Mouse (Mus musculus) small intestine, adult 10 weeks (tissue): Measurements from ENCODE around the gene Hfe. TPM values are rescaled to one million over a fixed set of nuclear protein-coding genes. Genes with fewer than 3 reads are reported as not detected.

Experiments used
- polyA plus RNA-seq: library from polyadenylated mRNA; stranded (reverse); fragments of 350-450 nt; fragmentation: Illumina TruSeq; extraction: RNeasy Lipid Tissue Mini Kit (QIAGEN cat#74804); gene quantifications from one replicate; pipeline ENCODE4 v1.2.3, GENCODE M21; 2014; ENCODE audit warnings: low replicate concordance

The Hfe gene
- polyA plus RNA-seq = 13.5 TPM

DNA sequence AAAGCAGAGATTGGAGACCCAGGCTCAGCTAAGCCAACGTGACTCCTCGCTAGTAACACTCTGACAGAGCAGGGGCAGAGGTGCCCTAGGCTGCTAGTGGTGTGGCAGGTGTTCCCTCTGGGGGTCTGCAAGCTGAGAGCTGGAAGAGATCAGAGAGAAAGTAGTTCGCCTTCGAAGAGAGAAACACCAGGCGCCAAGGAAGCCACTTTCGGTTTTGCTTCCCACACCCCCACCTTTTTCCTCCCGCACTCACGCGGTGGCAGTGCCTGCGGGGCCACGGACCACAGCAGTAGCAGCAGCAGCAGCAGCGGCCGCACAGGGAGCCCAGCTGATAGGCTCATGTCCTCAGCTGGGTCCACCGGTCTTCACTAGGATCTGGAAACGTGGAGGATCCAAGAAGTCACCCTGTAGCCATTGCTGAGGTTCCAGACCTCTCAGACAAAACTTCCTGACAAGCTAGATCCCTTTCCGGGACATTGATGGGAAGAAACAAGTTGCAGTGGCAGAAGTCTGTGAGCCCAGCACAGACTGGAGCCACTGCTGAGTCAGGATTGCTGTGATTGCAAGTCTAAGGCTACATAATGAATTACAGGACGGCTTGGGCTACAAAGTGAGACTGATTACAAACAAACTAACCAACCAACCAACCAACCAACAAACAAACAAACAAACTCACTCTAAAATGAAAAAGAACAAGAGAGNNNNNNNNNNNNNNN, at the start of gene Hfe:
Gene Hfe, minus strand, starts transcription at position 481 of the 716 bp plus-strand sequence.

DNA sequence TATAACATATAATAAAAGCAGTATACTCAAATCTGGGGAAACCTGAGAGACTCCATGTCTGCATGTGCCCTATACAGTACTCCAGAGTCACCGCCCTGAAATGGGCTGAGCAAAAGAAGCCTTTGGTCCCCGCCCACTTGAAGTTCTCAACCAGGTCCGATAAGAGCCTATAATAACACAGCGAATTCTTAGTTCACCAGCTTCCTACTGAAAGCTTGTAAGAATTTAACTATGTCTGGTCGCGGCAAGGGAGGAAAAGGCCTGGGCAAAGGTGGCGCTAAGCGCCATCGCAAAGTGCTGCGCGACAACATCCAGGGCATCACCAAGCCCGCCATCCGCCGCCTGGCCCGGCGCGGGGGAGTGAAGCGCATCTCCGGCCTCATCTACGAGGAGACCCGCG, 46.1 kb upstream of the Hfe start, which contains the start of gene Hist1h4b:
Gene Hist1h4b, plus strand, starts transcription at position 224 of the 400 bp plus-strand sequence.

DNA sequence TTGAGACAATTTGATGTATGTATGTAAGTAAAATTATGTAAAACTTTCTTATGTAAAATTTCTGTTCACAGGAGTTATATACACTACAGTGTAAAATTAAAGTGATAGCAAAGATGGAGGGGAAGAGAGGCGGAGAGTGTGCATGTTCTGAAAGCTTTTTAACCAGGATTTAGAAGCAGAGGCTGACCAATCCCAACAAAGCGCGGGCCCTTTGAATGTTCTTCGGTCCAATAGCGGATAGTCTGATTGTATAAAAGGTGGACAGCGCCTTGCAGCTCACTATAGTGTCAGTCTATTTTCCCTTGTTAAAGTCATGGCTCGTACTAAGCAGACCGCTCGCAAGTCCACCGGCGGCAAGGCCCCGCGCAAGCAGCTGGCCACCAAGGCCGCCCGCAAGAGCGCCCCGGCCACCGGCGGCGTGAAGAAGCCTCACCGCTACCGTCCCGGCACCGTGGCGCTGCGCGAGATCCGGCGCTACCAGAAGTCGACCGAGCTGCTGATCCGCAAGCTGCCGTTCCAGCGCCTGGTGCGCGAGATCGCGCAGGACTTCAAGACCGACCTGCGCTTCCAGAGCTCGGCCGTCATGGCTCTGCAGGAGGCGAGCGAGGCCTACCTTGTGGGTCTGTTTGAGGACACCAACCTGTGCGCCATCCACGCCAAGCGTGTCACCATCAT, 41.5 kb upstream of the Hfe start, which contains the start of gene Hist1h3b:
Gene Hist1h3b, plus strand, starts transcription at position 201 of the 675 bp plus-strand sequence.

DNA sequence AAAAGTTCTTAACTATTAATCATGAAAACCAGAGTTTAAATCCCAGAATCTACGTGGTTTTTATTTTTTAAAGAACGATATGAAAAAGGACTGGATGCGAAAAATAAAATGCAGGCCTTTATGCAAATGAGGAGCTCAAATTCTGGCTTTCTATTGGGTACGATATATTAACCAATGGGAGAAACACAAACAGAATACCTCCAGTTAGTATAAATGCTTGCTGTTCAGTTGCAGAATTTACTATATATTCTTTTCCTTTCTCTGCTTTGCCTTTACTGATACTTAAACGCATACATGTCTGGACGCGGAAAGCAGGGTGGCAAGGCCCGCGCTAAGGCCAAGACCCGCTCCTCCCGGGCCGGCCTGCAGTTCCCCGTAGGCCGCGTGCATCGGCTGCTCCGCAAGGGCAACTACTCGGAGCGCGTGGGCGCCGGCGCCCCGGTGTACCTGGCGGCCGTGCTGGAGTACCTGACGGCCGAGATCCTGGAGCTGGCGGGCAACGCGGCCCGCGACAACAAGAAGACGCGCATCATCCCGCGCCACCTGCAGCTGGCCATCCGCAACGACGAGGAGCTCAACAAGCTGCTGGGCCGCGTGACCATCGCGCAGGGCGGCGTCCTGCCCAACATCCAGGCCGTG, 40.3 kb upstream of the Hfe start, which contains the start of gene Hist1h2ab:
Gene Hist1h2ab, plus strand, starts transcription at position 288 of the 639 bp plus-strand sequence.

DNA sequence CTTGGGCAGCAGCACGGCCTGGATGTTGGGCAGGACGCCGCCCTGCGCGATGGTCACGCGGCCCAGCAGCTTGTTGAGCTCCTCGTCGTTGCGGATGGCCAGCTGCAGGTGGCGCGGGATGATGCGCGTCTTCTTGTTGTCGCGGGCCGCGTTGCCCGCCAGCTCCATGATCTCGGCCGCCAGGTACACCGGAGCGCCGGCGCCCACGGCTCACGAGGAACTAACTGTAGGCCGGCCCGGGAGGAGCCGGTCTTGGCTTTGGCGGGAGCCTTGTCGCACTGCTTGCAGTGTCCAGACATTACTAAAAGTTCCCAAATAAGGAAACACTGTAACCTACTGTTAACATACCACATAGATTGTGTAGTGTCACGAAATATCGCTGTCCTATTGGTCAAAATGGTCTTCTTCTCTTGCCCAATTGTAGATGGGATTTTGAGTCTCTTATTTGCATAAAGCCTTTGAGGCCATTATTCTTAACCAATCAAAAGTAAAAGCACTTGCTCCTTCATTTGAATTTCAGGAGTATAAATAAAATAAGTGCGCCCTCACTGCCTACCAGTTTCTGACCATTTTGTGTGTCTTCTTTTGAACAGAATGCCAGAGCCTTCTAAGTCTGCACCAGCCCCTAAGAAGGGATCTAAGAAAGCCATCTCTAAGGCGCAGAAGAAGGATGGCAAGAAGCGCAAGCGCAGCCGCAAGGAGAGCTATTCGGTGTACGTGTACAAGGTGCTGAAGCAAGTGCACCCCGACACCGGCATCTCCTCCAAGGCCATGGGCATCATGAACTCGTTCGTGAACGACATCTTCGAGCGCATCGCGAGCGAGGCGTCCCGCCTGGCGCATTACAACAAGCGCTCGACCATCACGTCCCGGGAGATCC, 35.8 kb upstream of the Hfe start, which contains the start of gene Hist1h2bb:
Gene Hist1h2bb, plus strand, starts transcription at position 534 of the 880 bp plus-strand sequence.

DNA sequence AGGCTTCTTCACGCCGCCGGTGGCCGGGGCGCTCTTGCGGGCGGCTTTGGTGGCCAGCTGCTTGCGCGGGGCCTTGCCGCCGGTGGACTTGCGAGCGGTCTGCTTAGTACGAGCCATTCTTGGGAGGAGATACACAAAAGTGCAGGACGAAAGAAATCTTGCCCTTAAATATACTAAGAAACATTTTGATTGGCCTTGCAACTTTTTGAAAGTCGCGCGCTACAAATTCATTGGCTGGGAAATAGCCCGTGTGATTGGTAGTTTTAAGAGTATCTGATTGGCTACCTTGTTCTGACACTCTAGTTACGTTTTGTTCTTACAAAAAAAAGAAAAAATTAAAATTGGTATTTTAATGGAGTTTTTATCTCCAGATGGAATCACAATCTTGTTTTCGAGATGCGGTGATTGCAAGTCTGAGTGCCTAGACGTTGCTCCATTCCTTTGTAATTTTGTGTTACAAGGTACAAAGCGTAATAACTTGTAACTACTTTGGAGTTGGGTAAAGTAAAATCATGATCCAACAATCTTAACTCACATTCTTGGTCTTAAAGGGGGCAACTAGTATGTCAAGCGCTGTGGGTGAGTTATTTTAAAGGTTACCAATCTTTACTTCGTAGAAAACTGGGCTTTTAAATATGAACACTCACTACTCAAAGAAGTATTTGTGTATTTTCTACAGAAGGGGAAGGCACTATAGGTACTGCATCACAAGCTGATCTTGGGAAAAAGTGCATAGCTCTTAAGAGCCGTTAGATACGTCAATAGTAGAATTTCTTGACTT, 34.9 kb upstream of the Hfe start, which contains the start of gene Hist1h3c:
Gene Hist1h3c, minus strand, starts transcription at position 222 of the 781 bp plus-strand sequence.

DNA sequence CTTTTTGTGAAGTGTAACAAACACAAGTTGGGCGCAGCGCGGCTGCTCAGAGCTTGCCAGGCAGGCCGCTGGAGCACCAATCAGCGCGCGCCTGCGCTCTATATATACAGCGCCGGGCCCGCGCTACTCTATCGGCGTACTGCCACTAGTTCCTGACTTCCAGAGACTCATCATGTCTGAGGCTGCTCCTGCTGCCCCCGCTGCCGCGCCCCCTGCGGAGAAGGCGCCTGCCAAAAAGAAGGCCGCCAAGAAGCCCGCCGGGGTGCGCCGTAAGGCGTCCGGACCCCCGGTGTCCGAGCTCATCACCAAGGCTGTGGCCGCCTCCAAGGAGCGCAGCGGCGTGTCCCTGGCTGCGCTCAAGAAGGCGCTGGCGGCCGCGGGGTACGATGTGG, 28.0 kb upstream of the Hfe start, which contains the start of gene Hist1h1c:
Gene Hist1h1c, plus strand, starts transcription at position 132 of the 392 bp plus-strand sequence.

DNA sequence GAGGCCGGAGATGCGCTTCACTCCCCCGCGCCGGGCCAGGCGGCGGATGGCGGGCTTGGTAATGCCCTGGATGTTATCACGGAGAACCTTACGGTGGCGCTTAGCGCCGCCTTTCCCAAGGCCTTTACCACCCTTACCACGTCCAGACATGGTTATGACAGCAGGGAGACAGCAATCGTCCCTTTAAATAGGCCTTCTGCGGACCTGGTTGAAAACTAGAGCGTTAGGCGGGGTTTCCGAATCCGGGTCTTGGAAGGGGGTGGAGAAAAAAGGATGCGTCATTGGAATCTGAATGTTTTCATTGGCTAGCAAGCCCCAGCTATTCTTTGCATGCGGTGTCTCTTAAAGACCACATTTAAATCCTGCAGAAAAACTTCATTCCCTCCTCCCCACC, 12.4 kb downstream of the Hfe start, which contains the start of gene Hist1h4c:
Gene Hist1h4c, minus strand, starts transcription at position 155 of the 394 bp plus-strand sequence.

DNA sequence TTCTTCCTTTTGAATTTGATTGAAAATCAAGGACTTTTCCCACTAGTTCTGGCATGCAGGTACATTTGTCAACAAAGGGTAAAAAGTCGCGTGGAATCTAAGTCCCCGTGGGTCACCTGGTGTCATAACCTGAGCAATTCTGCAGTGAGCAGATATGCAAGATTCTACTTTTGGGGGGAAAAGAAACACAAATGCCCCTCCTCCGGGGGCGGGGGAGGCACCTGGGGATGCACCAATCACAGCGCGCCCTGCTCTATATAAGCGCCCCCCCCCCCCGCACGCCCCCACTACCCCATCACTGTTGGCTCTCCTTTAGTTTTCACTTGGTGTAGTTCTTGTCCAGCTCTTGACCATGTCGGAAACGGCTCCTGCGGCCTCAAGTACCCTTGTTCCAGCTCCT, 15.1 kb downstream of the Hfe start, which contains the start of gene Hist1h1t:
Gene Hist1h1t, plus strand, starts transcription at position 301 of the 400 bp plus-strand sequence.

DNA sequence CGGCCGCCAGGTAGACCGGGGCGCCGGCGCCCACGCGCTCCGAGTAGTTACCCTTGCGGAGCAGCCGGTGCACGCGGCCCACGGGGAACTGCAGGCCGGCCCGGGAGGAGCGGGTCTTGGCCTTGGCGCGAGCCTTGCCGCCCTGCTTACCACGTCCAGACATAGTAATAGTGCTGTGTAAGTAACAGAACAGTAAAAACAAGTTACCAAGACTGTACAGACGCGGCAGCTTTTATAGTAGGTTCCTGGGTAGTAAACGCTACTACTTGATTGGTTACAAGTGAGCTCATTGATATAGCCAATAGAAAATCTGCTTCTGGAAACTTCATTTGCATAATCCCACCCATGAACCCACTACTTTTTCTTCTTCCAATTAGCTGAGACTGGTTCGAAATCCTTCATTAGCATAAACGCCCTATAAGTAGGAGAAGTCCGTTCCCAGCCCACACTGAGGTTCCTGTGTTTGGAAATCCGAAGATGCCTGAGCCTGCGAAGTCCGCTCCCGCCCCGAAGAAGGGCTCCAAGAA, 26.8 kb downstream of the Hfe start, which contains the start of the genes Hist1h2ac and Hist1h2bc:
Gene Hist1h2ac, minus strand, starts transcription at position 194 of the 527 bp plus-strand sequence.
Gene Hist1h2bc, plus strand, starts transcription at position 445 of the 527 bp plus-strand sequence.

Other genes starting within 250 kb of the Hfe start
- gene Btn1a1, start 245.0 kb downstream of the Hfe start, polyA plus RNA-seq = not detected
- gene Btn2a2, start 222.0 kb downstream of the Hfe start, polyA plus RNA-seq = not detected
- not detected for gene Hist1h4h, start 179.8 kb downstream of the Hfe start, polyA plus RNA-seq
- not detected for gene Hist1h2af, start 176.9 kb downstream of the Hfe start, polyA plus RNA-seq
- not detected for gene Hist1h3g, start 175.4 kb downstream of the Hfe start, polyA plus RNA-seq
- gene Hist1h2bh, start 167.5 kb downstream of the Hfe start, polyA plus RNA-seq = 0.59 TPM
- not detected for gene Hist1h3f, start 166.8 kb downstream of the Hfe start, polyA plus RNA-seq
- gene Hist1h4f, start 159.2 kb downstream of the Hfe start, polyA plus RNA-seq = not detected
- 0.52 TPM for gene Hist1h1d, start 157.6 kb downstream of the Hfe start, polyA plus RNA-seq
- gene Hist1h3e, start 148.5 kb downstream of the Hfe start, polyA plus RNA-seq = 0.56 TPM
- 0.97 TPM for gene Hist1h2ae, start 139.6 kb downstream of the Hfe start, polyA plus RNA-seq
- 0.85 TPM for gene Hist1h2bg, start 139.5 kb downstream of the Hfe start, polyA plus RNA-seq
- not detected for gene Hist1h2bf, start 136.7 kb downstream of the Hfe start, polyA plus RNA-seq
- not detected for gene Hist1h2ad, start 136.5 kb downstream of the Hfe start, polyA plus RNA-seq
- gene Hist1h3d, start 135.1 kb downstream of the Hfe start, polyA plus RNA-seq = 1.4 TPM
- 0.67 TPM for gene Hist1h4d, start 129.3 kb downstream of the Hfe start, polyA plus RNA-seq
- gene Hist1h2be, start 89.7 kb downstream of the Hfe start, polyA plus RNA-seq = 2.2 TPM
- gene Hist1h1e, start 88.3 kb downstream of the Hfe start, polyA plus RNA-seq = 0.30 TPM
- 1.2 TPM for gene Hist1h2ac, start 26.9 kb downstream of the Hfe start, polyA plus RNA-seq
- 239 TPM for gene Hist1h2bc, start 26.7 kb downstream of the Hfe start, polyA plus RNA-seq
- gene Hist1h1t, start 15.0 kb downstream of the Hfe start, polyA plus RNA-seq = not detected
- gene Hist1h4c, start 12.4 kb downstream of the Hfe start, polyA plus RNA-seq = 1.6 TPM
- 15.6 TPM for gene Hist1h1c, start 28.0 kb upstream of the Hfe start, polyA plus RNA-seq
- not detected for gene Hist1h3c, start 34.7 kb upstream of the Hfe start, polyA plus RNA-seq
- gene Hist1h2bb, start 35.9 kb upstream of the Hfe start, polyA plus RNA-seq = not detected
- not detected for gene Hist1h2ab, start 40.3 kb upstream of the Hfe start, polyA plus RNA-seq
- not detected for gene Hist1h3b, start 41.4 kb upstream of the Hfe start, polyA plus RNA-seq
- not detected for gene Hist1h4b, start 46.2 kb upstream of the Hfe start, polyA plus RNA-seq
- gene Hist1h4a, start 50.4 kb upstream of the Hfe start, polyA plus RNA-seq = not detected
- not detected for gene Hist1h3a, start 51.5 kb upstream of the Hfe start, polyA plus RNA-seq
- not detected for gene Hist1h1a, start 52.8 kb upstream of the Hfe start, polyA plus RNA-seq
- gene Trim38, start 59.1 kb upstream of the Hfe start, polyA plus RNA-seq = 67.0 TPM
- gene Slc17a2, start 96.1 kb upstream of the Hfe start, polyA plus RNA-seq = 0.33 TPM
- not detected for gene Slc17a3, start 128.6 kb upstream of the Hfe start, polyA plus RNA-seq
- not detected for gene Slc17a1, start 156.9 kb upstream of the Hfe start, polyA plus RNA-seq
- gene Slc17a4, start 204.2 kb upstream of the Hfe start, polyA plus RNA-seq = 149 TPM
- gene Hist1h2ba, start 223.3 kb upstream of the Hfe start, polyA plus RNA-seq = not detected
- gene Hist1h2aa, start 223.6 kb upstream of the Hfe start, polyA plus RNA-seq = not detected